Mouse (Mus musculus) embryonic stem cell, embryonic (primary cell): Measurements from ENCODE around the gene Bcar3.

Experiments used
- CTCF ChIA-PET, 4 experiments: fragments of 300-600 bp in 2 of 4; fragments of 350-600 bp in 2 of 4; sonication (Branson Sonifier 250); formaldehyde crosslinking; loops; one replicate each; lab custom pipeline; 2022; ENCODE audit warnings: inconsistent platforms in 2 of 4; lab: Charles Lee
- POLR2A ChIA-PET, 4 experiments: fragments of 300-600 bp in 2 of 4; fragments of 350-600 bp in 2 of 4; sonication (Branson Sonifier 250); formaldehyde crosslinking; loops; one replicate each; lab custom pipeline; 2022; ENCODE audit warnings: antibody characterized with exemption in 4 of 4, inconsistent platforms in 1 of 4; lab: Charles Lee

The Bcar3 gene

GRCm38 (mm10) chr3:122312936-122313629 is 19.1 kb downstream of the Bcar3 start:
- POLR2A ChIA-PET, result interaction anchor here in 2 of 4 experiments (1.0 to 1.6 kb wide), 3 partner anchors 11 to 191 kb away, joined by 3 to 5 read pairs (median 4); no protein-coding TSS in a partner anchor
- CTCF ChIA-PET, result interaction anchor here in 3 of 4 experiments (0.9 to 4.1 kb wide), 5 partner anchors 150 to 252 kb away, joined by 3 to 56 read pairs (median 7); no protein-coding TSS in a partner anchor

GRCm38 (mm10) chr3:122313936-122314335 is 20.0 kb downstream of the Bcar3 start:
- CTCF ChIA-PET, result interaction anchor here in 3 of 4 experiments (1.2 to 4.1 kb wide), 4 partner anchors 152 to 154 kb away, joined by 7 to 56 read pairs (median 9); no protein-coding TSS in a partner anchor
- POLR2A ChIA-PET, result interaction anchor here in 1 of 4 experiments (1.1 to 1.8 kb wide), 4 partner anchors 12 to 160 kb away, joined by 3 to 5 read pairs (median 4); no protein-coding TSS in a partner anchor

- CTCF ChIA-PET, result interaction anchor here (0.5 to 1.7 kb wide), 7 partner anchors 130 to 323 kb away, joined by 3 to 10 read pairs (median 3); no protein-coding TSS in a partner anchor
- POLR2A ChIA-PET, result interaction anchor here in 2 of 4 experiments (0.6 to 0.9 kb wide), 4 partner anchors 23 to 243 kb away, joined by 3 to 4 read pairs (median 3); partner anchors contain the start of genes Bcar3 (in 1 of the 2) and Dnttip2 (in 1 of the 2)
These were observed 22.7 kb downstream of the Bcar3 start for GRCm38 (mm10) chr3:122316621-122317020.

GRCm38 (mm10) chr3:122317339-122317738 is 23.4 kb downstream of the Bcar3 start:
- ChIA-PET CTCF (interaction anchor here in 3 of 4 experiments (0.5 to 1.7 kb wide), 4 partner anchors 131 to 150 kb away, joined by 3 to 10 read pairs (median 4); no protein-coding TSS in a partner anchor), POLR2A (interaction anchor here in 3 of 4 experiments (0.6 to 0.9 kb wide), 4 partner anchors 23 to 1668 kb away, joined by 3 to 4 read pairs (median 3); partner anchors contain the start of genes Bcar3 (in 1 of the 3) and Dnttip2 (in 1 of the 3))

- ChIA-PET CTCF (interaction anchor here in 1 of 4 experiments (1.3 kb wide), 1 partner anchor 10 kb away, joined by 4 read pairs; no protein-coding TSS in a partner anchor), POLR2A (interaction anchor here in 2 of 4 experiments (0.5 kb wide), 2 partner anchors 217 to 954 kb away, joined by 4 to 7 read pairs; no protein-coding TSS in a partner anchor)
These were observed 28.3 kb downstream of the Bcar3 start for GRCm38 (mm10) chr3:122322226-122322625.

- ChIA-PET CTCF (interaction anchor here in 2 of 4 experiments (0.5 to 1.0 kb wide), 3 partner anchors 32 to 295 kb away, joined by 4 to 6 read pairs (median 4); no protein-coding TSS in a partner anchor), POLR2A (interaction anchor here in 1 of 4 experiments (0.6 kb wide), 1 partner anchor 34 kb away, joined by 3 read pairs; no protein-coding TSS in a partner anchor)
These were observed 29.9 kb downstream of the Bcar3 start for GRCm38 (mm10) chr3:122323841-122324240.

GRCm38 (mm10) chr3:122324528-122324927 is 30.6 kb downstream of the Bcar3 start:
- CTCF ChIA-PET, result no interaction called here
- POLR2A ChIA-PET, result interaction anchor here in 1 of 4 experiments (0.9 kb wide), 1 partner anchor 14 kb away, joined by 3 read pairs; no protein-coding TSS in a partner anchor

- CTCF ChIA-PET, result no interaction called here
- POLR2A ChIA-PET, result no interaction called here
These were observed 36.5 kb downstream of the Bcar3 start for GRCm38 (mm10) chr3:122330484-122330883.

- POLR2A ChIA-PET, result no interaction called here
These were observed 39.6 kb downstream of the Bcar3 start for GRCm38 (mm10) chr3:122333493-122333892.

GRCm38 (mm10) chr3:122333902-122334301 is 40.0 kb downstream of the Bcar3 start:
- ChIA-PET CTCF (interaction anchor here in 1 of 4 experiments (0.7 kb wide), 1 partner anchor 652 kb away, joined by 3 read pairs; no protein-coding TSS in a partner anchor), POLR2A (interaction anchor here in 1 of 4 experiments (0.5 kb wide), 1 partner anchor 149 kb away, joined by 6 read pairs; no protein-coding TSS in a partner anchor)

More at GRCm38 (mm10) chr3:122333493-122333892, 39.6 kb downstream of the Bcar3 start:
- CTCF ChIA-PET, result no interaction called here

- ChIA-PET POLR2A (interaction anchor here in 1 of 4 experiments (0.5 kb wide), 1 partner anchor 150 kb away, joined by 6 read pairs; no protein-coding TSS in a partner anchor), CTCF (interaction anchor here in 1 of 4 experiments (0.7 kb wide), 1 partner anchor 651 kb away, joined by 3 read pairs; no protein-coding TSS in a partner anchor)
These were observed 40.4 kb downstream of the Bcar3 start for GRCm38 (mm10) chr3:122334375-122334774.

GRCm38 (mm10) chr3:122336030-122336429 is 42.1 kb downstream of the Bcar3 start:
- POLR2A ChIA-PET, result no interaction called here
- CTCF ChIA-PET, result interaction anchor here in 1 of 4 experiments (0.8 kb wide), 1 partner anchor 132 kb away, joined by 4 read pairs; no protein-coding TSS in a partner anchor

- POLR2A ChIA-PET, result interaction anchor here in 1 of 4 experiments (0.6 to 1.0 kb wide), 2 partner anchors 13 to 451 kb away, joined by 3 to 9 read pairs; no protein-coding TSS in a partner anchor
- CTCF ChIA-PET, result no interaction called here
These were observed 44.1 kb downstream of the Bcar3 start for GRCm38 (mm10) chr3:122337992-122338391.

GRCm38 (mm10) chr3:122338897-122339296 is 45.0 kb downstream of the Bcar3 start:
- ChIA-PET CTCF (no interaction called here), POLR2A (interaction anchor here in 1 of 4 experiments (0.5 to 1.0 kb wide), 3 partner anchors 14 to 161 kb away, joined by 3 read pairs; no protein-coding TSS in a partner anchor)

GRCm38 (mm10) chr3:122340135-122341068 is 46.5 kb downstream of the Bcar3 start:
- ChIA-PET CTCF (interaction anchor here in 2 of 4 experiments (0.6 kb wide), 2 partner anchors 136 to 1159 kb away, joined by 3 read pairs; no protein-coding TSS in a partner anchor), POLR2A (interaction anchor here in 1 of 4 experiments (0.9 kb wide), 1 partner anchor 125 kb away, joined by 4 read pairs; no protein-coding TSS in a partner anchor)

GRCm38 (mm10) chr3:122343437-122343853 is 49.5 kb downstream of the Bcar3 start:
- CTCF ChIA-PET, result interaction anchor here in 2 of 4 experiments (0.5 to 0.6 kb wide), 2 partner anchors 75 to 154 kb away, joined by 3 to 7 read pairs; no protein-coding TSS in a partner anchor
- POLR2A ChIA-PET, result no interaction called here

GRCm38 (mm10) chr3:122344350-122344749 is 50.4 kb downstream of the Bcar3 start:
- ChIA-PET CTCF (no interaction called here), POLR2A (no interaction called here)
